Mouse (Mus musculus) left cerebral cortex, adult 9 months (tissue): ENCODE results near the gene Cpa5.
A peak's percentile ranks its signal among the peaks of the same experiment; 100 is the strongest.

Experiments
- DNase-seq, 2 experiments: peaks; one replicate each; pipeline ENCODE4 v3.0.0; 2022; ENCODE audit warnings: low spot score in 2 of 2

Cpa5 gene

DNA sequence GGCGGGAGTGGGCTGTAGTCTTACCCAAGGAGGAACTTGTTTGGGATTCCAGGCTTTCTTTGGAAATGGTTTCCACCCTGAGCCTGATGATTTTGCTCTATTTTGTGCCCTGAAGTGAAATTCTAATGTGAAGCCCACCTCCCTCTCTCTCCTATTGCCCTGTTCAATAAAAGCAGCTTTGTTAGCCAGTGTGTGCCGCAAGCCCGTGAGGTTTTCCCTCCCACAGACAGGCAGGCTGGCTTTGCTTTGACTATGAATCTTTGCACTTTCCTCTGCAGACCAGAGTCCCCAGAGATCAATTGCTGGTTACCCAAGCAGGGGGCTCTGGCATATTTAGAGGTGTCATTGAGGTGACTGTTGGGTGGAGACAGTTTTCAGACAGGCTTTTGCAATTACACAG, 33.7 kb downstream of the Cpa5 start:
- DNase-seq, result no peak

GRCm38 (mm10) chr6:30645379-30645778, 34.6 kb downstream of the Cpa5 start:
- no peak for DNase-seq

GRCm38 (mm10) chr6:30649651-30650296, 39.0 kb downstream of the Cpa5 start:
- DNase-seq, result peak in 1 of 2 experiments; percentile 62

GRCm38 (mm10) chr6:30652425-30653188, 41.8 kb downstream of the Cpa5 start:
- no peak for DNase-seq

DNA sequence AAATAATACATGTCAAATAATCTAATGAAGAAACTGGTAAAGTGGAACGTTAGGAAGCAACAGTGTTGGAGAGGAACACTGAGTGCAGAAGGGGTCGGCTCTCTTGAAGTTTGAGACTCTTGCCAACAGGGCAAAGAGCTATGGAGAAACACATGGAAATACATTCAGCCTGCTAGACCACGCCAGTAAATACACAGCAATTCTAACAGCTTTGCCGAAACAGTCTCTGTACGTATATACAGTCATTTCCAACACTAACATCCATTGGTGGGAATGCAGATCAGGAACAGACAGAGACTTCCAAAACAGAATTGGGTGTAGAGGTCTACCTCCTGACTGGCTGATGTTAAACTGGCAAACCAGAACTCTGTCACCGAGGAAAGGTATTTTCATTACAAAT, 42.7 kb downstream of the Cpa5 start:
- DNase-seq, result no peak

DNA sequence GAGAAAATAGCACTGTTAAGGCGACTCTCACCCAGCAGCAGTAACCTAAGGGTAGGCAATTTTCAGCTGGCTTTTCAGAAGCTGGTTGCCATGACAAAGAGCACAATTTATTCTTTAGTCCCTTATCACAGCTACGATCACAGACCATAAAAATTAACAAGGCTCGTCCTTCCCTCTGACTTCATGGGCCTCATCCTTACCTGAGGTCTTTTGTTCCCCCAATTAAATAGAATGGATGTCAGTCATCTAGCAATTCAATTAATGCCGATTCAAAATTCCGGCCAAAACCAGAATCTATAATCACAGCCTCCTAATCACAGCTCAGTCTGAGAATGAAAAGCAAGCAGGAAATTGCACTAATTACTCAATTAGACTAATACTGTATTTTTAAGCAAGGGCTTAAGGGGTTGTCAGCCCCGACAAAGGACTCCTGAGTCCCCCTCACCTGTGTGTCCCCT, 43.6 kb downstream of the Cpa5 start:
- DNase-seq, result no peak

DNA sequence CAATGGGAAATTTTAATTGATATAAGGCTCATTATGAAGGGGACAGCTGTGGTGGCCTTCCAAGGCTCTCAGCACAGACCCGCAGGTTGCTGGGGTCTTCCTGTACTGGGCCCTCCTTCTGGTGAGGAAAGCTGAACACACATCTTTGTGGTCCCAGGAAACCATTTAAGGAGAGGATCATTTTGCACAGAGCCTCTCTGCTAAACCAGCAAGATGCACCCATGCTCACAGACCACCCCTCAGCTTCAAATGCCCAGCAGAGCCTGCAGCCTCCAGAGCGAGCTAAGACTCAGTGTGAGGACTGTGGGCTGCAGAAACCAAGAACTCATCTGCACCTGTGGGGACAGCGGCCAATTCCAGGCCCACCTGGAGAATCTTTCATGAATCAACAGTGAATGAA, 44.1 kb downstream of the Cpa5 start:
- DNase-seq, result no peak

DNA sequence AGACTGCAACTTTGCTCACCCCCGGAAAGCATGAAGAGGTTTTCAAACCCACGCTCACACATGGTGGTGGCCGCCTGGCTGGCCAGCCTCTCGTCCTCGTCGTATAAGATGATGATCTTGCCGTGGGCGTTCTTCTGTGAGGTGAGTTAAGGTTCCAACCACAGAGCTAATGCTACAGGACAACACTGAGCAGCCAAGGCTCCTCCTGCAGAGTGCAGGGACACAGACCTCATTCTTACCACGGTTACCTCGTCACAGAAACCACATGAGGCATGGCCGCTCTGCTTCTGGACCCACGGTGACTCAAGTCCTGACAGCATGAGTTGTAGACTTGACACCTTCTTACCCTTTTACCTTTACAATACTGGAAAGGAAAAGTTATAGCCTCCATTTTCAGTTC, 46.5 kb downstream of the Cpa5 start:
- peak in 1 of 2 experiments; percentile 4 for DNase-seq

DNA sequence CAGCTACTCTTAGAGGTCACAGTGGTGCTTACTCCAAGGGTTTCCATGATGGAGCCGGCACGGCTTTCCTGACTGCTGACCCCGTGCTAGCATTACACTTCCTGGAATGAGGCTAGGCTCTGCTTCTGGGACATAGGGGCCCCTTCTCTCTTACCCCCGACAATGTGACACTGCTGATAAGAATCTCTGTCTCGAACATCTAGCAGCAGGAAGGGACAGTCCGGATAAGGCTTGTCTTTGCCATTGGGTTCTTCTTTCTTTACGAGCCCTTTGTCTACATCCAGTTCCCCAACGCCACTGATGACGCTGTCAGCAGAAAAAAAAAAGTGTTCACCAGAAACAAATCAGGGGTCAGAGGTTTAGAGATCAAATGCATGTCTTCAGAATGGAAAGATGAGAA, 47.8 kb downstream of the Cpa5 start:
- no peak for DNase-seq

GRCm38 (mm10) chr6:30664776-30665175, 54.0 kb downstream of the Cpa5 start:
- DNase-seq, result no peak

- DNase-seq, result no peak
These were observed 54.5 kb downstream of the Cpa5 start for GRCm38 (mm10) chr6:30665296-30665695.

- DNase-seq, result no peak
These were observed 55.2 kb downstream of the Cpa5 start for GRCm38 (mm10) chr6:30666043-30666442.

DNA sequence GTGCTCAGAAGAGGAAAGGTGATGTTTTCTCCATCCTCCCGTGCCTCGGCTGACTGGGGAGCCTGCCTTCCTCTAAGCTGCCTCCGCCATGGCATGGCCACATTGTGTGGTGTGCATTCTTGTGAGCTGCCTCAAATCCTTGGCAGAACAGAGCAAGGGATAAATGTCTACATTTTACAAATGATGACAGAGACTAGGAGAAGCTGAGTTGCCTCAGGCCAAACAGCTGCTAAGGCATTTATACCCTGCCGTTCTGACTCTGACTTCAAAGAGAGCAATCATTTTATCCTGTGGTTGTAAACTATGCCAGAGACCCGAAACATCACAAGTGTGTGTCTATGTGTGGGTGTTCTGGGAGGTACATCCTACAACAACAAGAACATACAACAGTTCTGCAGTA, 56.8 kb downstream of the Cpa5 start:
- DNase-seq, result no peak

DNA sequence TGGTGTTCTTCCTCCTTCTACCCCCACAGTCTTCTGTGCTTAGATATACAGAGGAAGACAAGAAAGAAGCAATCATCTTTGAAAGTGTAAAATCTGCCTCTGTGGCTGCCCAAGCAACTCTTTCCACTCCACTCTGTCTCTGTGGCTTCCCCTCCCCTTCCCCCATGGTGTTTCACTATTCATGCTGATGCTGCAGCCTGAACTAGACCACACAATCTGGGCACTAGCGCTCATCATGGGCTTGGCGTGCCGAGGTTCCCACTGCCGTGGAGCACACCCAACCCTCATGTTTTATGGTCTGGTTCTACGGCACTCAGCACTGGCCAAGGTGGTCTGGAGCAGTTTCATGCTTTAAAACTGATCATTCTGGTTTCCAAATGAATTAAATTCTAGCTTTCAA, 60.9 kb downstream of the Cpa5 start:
- DNase-seq, result no peak

GRCm38 (mm10) chr6:30673764-30674561, 63.2 kb downstream of the Cpa5 start:
- no peak for DNase-seq

DNA sequence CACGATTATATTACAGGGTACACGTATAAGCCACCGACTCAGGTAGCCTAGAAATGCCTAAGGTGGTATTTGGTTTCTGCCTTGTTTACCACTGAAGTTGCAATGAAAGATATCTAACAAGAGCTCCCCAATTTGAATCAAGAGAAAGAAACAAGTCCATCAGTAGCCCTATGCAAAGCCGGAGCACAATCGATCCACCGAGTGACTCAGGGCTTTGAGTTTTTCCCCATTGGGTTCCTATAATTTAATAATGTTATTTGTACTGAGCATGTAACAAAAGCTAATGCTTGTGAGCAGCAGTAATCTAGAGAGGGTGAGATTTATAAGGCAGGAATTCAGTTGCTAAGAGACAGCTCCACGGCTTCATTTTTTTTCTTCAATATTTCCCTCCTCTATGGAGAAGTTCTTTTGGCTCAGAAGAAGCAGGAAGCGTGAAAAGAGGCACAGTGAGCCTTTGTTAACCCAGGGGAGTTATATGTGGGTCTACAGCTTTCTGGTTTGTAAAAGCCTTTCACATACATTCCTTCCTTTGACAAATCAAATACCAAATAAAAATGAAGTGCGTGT, 64.0 kb downstream of the Cpa5 start:
- no peak for DNase-seq

GRCm38 (mm10) chr6:30675281-30675771, 64.5 kb downstream of the Cpa5 start:
- DNase-seq, result no peak

DNA sequence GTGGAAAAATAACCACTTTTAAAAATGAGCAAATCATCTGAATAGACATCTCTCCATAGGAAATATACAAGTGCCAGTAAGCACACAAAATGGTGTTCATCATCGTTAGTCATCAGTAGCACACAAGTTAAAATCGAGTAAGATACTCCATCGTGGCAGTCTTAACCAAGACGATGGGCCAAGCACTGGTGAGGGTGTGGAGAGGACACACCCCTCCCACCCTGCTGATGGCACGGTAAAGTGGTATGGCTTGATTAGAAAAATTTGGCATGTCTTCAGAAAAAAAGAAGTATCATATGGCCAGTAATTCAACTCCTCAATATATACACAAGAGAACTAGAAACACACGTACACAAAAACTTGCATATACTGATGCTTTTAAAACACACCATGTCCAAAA, 65.7 kb downstream of the Cpa5 start:
- DNase-seq, result no peak

GRCm38 (mm10) chr6:30677591-30677990, 66.8 kb downstream of the Cpa5 start:
- DNase-seq, result no peak

DNA sequence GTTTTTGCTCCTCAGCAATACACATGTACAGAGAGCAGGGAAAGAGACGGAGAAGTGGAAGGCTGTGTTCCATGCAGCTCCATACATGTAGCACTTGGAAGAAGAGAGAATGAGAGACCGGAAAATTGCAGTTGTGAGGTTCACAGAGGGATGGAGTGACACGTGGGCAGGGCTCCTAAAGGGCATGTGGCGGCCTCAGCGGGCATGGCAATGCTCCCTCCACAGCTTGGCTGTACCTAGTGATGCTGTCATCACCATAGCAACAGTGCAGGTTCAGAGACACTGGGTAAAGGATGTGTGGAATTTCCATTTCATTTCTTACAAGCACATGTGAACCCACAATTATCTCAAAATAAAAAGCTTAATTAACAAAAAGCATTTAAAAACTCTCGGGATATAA, 67.7 kb downstream of the Cpa5 start:
- DNase-seq, result no peak

GRCm38 (mm10) chr6:30679567-30679966, 68.8 kb downstream of the Cpa5 start:
- no peak for DNase-seq

GRCm38 (mm10) chr6:30680442-30680841, 69.6 kb downstream of the Cpa5 start:
- no peak for DNase-seq
